Mouse (Mus musculus): ENCODE results near the gene Prnd.

DNA sequence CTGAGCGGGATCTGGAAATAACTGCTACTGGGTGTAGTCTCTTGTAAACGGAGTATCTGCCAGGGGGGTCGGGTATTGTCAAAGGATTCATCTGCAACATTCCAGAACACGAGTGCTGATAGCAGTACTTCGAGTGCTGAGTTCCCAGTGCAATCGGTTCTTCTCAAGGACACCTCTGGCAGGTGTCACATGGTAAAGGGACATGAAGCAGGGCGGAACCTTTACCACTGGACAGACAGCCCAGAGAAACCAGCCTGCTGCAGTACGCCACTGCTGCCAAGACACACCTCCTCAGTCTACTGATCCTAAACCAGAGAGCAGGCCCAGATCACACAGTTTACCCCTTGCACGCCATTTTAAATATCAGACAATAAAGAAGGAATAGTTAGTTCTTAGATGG is 4.2 kb downstream of the Prnd start:
- TF ChIP-seq CTCF (IDR thresholded peaks at IDR 0.05; ENCODE audit: low read depth, low read length), result no peak
- TF ChIP-seq POLR2A (IDR thresholded peaks at IDR 0.05; ENCODE audit: insufficient read depth, low read length), result no peak
- no peak for TF ChIP-seq EP300 (IDR thresholded peaks at IDR 0.05; ENCODE audit: insufficient read depth, low read depth, low read length)

Measured in ES-Bruce4 (cell line).